Mouse (Mus musculus) heart, embryonic 12.5 days (tissue): Measurements from ENCODE around the gene Wdr5b. TPM values are rescaled to one million over a fixed set of nuclear protein-coding genes. Genes with fewer than 3 reads are reported as not detected.
"Not testable (repeated sequence)": the region's sequence is repeated elsewhere in the genome, so short reads cannot be mapped to it uniquely, and the experiment has no call there.

Experiments
- ATAC-seq: fragments of 200-750 bp; cut with Nextera tagmentation; 2 replicates; pipeline ENCODE4 v1.8.0; 2017; ENCODE audit warnings: moderate TSS enrichment, moderate library complexity; ENCODE audit not compliant: insufficient number of reproducible peaks, low FRiP score
- H3K27ac ChIP-seq: fragments of 300-500 bp; sonication (generic); 2 replicates; pipeline ENCODE4 v1.5.1; 2016; ENCODE audit warnings: mild to moderate bottlenecking, moderate library complexity; ENCODE audit not compliant: poor library complexity, severe bottlenecking
- H3K27me3 ChIP-seq: fragments of 300-500 bp; sonication (generic); replicated peaks from 2 replicates; pipeline ENCODE4 v1.6.1; 2016; ENCODE audit warnings: mild to moderate bottlenecking, moderate library complexity
- H3K36me3 ChIP-seq: fragments of 300-500 bp; sonication (generic); 2 replicates; pipeline ENCODE4 v1.6.1; 2016; ENCODE audit warnings: mild to moderate bottlenecking, moderate library complexity
- H3K4me1 ChIP-seq: fragments of 300-500 bp; sonication (generic); replicated peaks from 2 replicates; pipeline ENCODE4 v1.6.1; 2016; ENCODE audit warnings: mild to moderate bottlenecking
- H3K4me2 ChIP-seq: fragments of 300-500 bp; sonication (generic); 2 replicates; pipeline ENCODE4 v1.6.1; 2016; ENCODE audit warnings: mild to moderate bottlenecking, moderate library complexity
- H3K4me3 ChIP-seq: fragments of 300-500 bp; sonication (generic); 2 replicates; pipeline ENCODE4 v1.5.1; 2016; ENCODE audit warnings: mild to moderate bottlenecking
- H3K9ac ChIP-seq: fragments of 300-500 bp; sonication (generic); 2 replicates; pipeline ENCODE4 v1.6.1; 2016; ENCODE audit warnings: mild to moderate bottlenecking, moderate library complexity
- H3K9me3 ChIP-seq: fragments of 300-500 bp; sonication (generic); replicated peaks from 2 replicates; pipeline ENCODE4 v1.6.1; 2016; ENCODE audit warnings: mild to moderate bottlenecking, moderate library complexity
- WGBS: fragments of 180-500 bp; shearing (Covaris S2); methylation state at CpG from one replicate; pipeline ENCODE4 v1.1.7; 2016; 5-methylcytosine and 5-hydroxymethylcytosine counted together
- polyA plus RNA-seq: library from polyadenylated mRNA; unstranded; fragments of >200 nt; fragmentation: Nextera tagmentation; extraction: Ambion mirVana; gene quantifications from 2 replicates; pipeline ENCODE4 v1.2.1, GENCODE M21; 2016

The Wdr5b gene
- 6.2 and 6.3 TPM in 2 replicates for polyA plus RNA-seq

DNA sequence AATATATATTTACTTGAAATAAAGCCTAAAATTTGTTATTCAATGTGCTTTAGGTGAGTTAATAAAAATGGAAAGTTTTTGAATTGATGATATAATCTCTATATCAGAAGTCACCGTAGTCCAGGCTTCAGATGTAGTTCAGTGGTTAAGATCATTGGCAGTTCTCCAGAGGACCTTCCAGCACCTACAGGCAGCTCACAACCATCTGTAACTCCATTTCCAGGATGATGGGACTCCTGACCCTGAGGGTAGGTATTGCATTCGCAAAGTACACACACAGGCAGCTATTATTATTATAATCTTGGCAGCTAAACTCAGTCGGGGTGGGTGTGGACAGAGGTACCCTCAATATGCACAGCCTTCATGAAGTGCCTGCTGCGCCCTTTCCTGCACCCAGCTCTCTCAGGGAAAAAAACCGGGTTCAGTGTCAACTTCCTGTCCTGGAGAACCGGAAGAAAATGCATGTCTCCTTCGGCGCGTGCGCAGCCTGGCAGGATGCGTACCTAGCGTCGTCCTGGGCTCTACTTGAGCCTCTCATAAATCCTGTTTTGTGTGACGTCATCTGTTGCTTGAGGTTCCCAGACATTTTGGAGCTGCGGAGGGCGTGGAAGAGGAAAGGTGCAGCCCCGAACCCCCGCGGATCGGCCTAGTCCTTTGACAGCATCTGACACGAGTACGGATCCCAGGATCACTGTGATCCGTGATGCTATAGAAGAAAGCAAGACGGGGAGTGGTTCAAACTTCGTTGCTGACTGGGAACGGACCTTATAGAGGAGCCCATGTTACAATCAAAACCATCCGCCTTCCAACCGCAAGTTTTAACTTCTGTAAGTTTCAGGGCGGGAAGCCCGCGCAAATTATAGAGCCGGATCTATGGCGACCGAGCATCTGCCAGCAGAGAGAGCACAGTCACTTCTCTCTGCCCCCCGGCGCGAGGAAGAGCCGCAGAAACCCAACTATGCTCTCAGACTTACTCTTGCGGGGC lies at the start of gene Wdr5b:
Gene Wdr5b (plus strand): TSS at position 551 of the 985 bp plus-strand sequence.
- H3K27me3 ChIP-seq: no peaks in the 10 kb centered on the region
- peak within 1 kb of the TSS; percentile 77 for H3K4me3 ChIP-seq
- peak; percentile 90 for ATAC-seq
- peaks cover 36% of the 10 kb centered on the region for H3K36me3 ChIP-seq
- peak within 1 kb of the TSS; percentile 83 for H3K9ac ChIP-seq
- peak within 1 kb of the TSS; percentile 83 for H3K4me2 ChIP-seq
- H3K9me3 ChIP-seq: no peaks in the 10 kb centered on the region
- H3K27ac ChIP-seq: peak within 1 kb of the TSS; percentile 92
- 2% methylated on average over 39 of the region's 39 CpGs for WGBS
- peaks cover 29% of the 10 kb centered on the region for H3K4me1 ChIP-seq

DNA sequence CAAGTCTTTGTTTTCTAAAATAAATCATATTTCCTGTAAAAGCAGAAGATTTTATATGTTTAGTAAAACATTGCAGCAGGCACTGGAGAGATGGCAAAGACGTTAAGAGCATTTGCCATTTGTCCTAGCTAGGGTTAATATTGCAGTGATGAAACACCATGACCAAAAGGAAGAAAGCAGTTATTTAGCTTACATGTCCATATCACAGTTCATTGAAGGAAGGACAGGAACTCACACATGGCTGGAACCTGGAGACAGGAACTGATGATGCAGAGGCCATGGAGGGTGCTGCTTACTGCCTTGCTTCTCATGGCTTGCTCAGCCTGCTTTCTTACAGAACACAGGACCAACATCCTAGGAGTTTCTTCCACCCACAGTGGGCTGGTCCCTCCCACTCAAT lies 48.6 kb upstream of the Wdr5b start:
- H3K36me3 ChIP-seq: no peaks in the 10 kb centered on the region
- no peak overlapping the region for H3K27ac ChIP-seq
- no peak for ATAC-seq
- H3K4me1 ChIP-seq: no peaks in the 10 kb centered on the region; the same call in 1 of the 2 replicates
- 68% methylated on average over 1 of the region's 1 CpGs for WGBS
- no peak overlapping the region for H3K4me2 ChIP-seq
- H3K27me3 ChIP-seq: no peaks in the 10 kb centered on the region
- H3K9me3 ChIP-seq: no peaks in the 10 kb centered on the region
- H3K9ac ChIP-seq: no peak overlapping the region
- H3K4me3 ChIP-seq: no peak overlapping the region

DNA sequence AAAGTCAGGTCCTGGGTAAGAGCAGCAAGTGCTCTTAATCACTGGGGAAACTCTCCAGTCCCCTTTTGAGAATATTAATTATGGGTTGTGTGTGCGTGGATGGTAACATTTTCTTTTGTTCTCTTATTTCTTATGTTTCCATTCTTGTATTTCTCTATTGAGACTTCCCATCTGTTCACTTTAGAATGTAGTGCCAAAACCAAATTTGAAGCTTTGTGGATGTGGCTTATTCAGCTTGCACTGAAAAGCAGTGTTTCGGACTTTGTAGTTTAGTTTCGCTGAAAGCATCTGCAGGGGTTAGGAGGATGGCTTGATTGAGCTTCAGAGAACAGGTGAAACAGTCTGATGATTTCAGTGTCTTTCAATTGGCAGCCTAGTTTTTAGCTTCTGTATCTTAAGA lies 47.7 kb upstream of the Wdr5b start:
- WGBS: 91% methylated on average over 3 of the region's 3 CpGs
- no peak overlapping the region for H3K4me2 ChIP-seq

DNA sequence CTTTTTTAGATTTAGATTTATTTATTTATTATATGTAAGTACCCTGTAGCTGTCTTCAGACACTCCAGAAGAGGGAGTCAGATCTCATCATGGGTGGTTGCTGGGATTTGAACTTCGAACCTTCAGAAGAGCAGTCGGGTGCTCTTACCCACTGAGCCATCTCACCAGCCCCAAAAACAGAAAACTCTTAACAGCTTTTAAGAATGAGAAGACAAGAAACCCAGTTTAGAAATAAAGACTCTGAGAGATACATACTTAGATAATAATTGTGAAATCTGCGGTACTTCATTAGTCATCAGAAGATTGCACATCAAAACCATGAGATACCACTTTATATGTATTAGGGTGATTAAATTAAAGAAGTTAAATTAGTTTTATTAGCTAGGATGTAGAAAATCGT lies 42.1 kb upstream of the Wdr5b start:
- H3K36me3 ChIP-seq: peaks cover 16% of the 10 kb centered on the region
- H3K9me3 ChIP-seq, H3K9ac ChIP-seq, H3K27ac ChIP-seq, H3K4me2 ChIP-seq, H3K4me3 ChIP-seq, H3K27me3 ChIP-seq, H3K4me1 ChIP-seq, ATAC-seq: not testable (repeated sequence)
- WGBS: 94% methylated on average over 4 of the region's 4 CpGs

More for the DNA sequence above, 47.7 kb upstream of the Wdr5b start:
- no peaks in the 10 kb centered on the region for H3K9me3 ChIP-seq
- no peak for ATAC-seq
- no peak overlapping the region for H3K9ac ChIP-seq
- no peaks in the 10 kb centered on the region for H3K27me3 ChIP-seq
- no peak overlapping the region for H3K27ac ChIP-seq
- no peaks in the 10 kb centered on the region; the same call in 1 of the 2 replicates for H3K4me1 ChIP-seq
- no peak overlapping the region for H3K4me3 ChIP-seq
- no peaks in the 10 kb centered on the region for H3K36me3 ChIP-seq

DNA sequence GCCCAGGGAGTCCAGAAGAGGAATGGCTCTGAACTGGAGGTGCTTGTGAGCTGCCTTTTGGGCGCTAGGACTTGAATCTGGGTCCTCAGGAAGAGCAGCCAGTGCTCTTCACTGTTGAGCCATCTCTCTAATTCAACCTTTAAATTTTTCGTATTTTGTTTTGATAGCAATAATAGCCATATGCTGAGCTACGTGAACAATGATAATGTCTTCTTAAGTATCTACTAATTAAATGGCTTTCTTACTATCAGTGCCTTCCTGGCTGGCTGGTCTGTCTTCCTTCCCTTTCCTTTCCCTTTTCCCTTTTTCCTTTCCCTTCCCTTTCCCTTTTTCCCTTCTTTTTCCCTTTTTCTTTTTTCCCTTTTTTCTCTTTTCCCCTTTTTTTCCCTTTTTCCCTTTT lies 32.6 kb upstream of the Wdr5b start:
- no peak overlapping the region for H3K9ac ChIP-seq
- no peaks in the 10 kb centered on the region for H3K27me3 ChIP-seq
- H3K4me2 ChIP-seq: no peak overlapping the region
- H3K9me3 ChIP-seq: no peaks in the 10 kb centered on the region
- 88% methylated on average over 3 of the region's 3 CpGs for WGBS
- no peak for ATAC-seq
- peaks cover 24% of the 10 kb centered on the region for H3K36me3 ChIP-seq
- H3K27ac ChIP-seq: no peak overlapping the region
- H3K4me1 ChIP-seq: no peaks in the 10 kb centered on the region
- H3K4me3 ChIP-seq: no peak overlapping the region

DNA sequence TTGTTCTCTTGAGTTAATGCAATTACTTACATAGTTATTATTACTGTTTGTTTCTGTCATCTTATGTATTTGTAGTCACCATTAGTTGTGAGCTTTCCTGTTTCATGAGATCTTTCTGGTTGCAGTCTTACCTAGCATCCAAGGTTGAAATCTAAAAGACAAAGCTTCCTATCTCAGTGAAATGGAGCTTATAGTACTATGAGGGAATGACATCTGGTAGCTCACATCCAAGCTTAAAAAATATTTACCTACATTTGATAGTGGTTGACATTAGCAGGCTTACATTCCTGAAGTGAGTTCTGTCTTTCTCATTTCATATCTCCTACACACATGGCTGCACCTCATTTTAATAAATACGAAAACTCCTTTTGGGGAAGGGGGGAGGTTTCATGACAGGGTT lies 24.7 kb upstream of the Wdr5b start:
- Histone ChIP-seq H3K9me3 (no peaks in the 10 kb centered on the region), H3K4me3 (no peak overlapping the region), H3K4me1 (no peaks in the 10 kb centered on the region), H3K27me3 (no peaks in the 10 kb centered on the region), H3K36me3 (peaks cover 23% of the 10 kb centered on the region), H3K4me2 (no peak overlapping the region), H3K27ac (no peak overlapping the region), H3K9ac (no peak overlapping the region)
- 90% methylated on average over 1 of the region's 1 CpGs for WGBS
- no peak for ATAC-seq

DNA sequence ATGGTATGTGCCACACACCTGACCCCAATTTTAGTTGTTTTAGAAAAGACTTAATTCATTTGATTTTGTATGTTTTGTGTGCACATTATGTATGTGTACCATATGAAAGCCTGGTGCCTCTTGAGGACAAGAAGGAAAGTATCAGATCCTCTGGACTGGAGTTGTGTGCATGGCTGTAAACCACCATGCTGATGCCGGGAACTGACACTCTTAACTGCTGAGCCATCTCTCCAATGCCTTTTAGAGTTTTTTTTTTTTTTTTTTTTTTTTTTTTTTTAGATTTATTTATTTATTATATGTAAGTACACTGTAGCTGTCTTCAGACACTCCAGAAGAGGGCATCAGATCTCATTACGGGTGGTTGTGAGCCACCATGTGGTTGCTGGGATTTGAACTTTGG lies 12.9 kb upstream of the Wdr5b start:
- not testable (repeated sequence) for H3K27me3 ChIP-seq, H3K4me2 ChIP-seq, H3K4me3 ChIP-seq, H3K9me3 ChIP-seq, H3K4me1 ChIP-seq, H3K9ac ChIP-seq, ATAC-seq, H3K27ac ChIP-seq
- peaks cover 36% of the 10 kb centered on the region for H3K36me3 ChIP-seq
- 90% methylated on average over 2 of the region's 2 CpGs for WGBS

DNA sequence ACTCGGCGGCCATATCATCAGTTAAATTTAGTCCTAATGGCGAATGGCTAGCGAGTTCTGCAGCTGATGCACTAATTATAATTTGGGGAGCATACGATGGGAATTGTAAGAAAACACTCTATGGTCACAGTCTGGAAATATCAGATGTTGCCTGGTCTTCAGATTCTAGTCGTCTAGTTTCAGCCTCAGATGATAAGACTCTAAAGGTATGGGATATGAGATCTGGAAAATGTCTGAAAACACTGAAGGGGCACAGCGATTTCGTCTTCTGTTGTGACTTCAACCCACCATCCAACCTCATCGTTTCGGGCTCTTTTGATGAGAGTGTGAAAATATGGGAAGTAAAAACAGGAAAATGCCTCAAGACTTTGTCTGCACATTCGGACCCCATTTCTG lies 633 bp downstream of the Wdr5b start:
- ATAC-seq: no peak
- H3K36me3 ChIP-seq: peaks cover 41% of the 10 kb centered on the region
- 21% methylated on average over 11 of the region's 11 CpGs for WGBS

DNA sequence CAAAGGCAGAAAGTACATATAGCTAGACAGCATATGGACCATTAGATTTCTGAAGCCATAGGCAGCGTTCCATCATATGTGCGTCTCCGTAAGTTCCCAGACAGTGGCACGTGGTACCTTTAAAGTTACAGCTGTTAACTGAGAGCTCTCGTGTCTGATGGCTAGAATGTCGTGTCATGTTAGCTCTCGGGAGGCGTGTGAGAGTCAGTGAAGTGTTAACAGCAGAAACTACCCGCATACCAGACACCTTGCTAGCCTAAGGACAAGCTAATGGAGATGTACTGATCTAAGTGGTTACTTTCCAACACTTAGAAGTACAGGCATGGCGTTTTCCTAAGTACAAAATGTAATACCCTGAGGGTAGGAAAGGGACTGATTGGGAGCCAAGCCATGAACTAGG lies 2.1 kb downstream of the Wdr5b start:
- 49% methylated on average over 10 of the region's 10 CpGs for WGBS
- H3K4me1 ChIP-seq: peaks cover 29% of the 10 kb centered on the region

More for the DNA sequence above, 633 bp downstream of the Wdr5b start:
- Histone ChIP-seq H3K4me2 (peak overlapping the region; percentile 83), H3K27ac (peak overlapping the region; percentile 92), H3K27me3 (no peaks in the 10 kb centered on the region), H3K9me3 (no peaks in the 10 kb centered on the region), H3K9ac (peak overlapping the region; percentile 83), H3K4me3 (peak overlapping the region; percentile 77), H3K4me1 (peaks cover 29% of the 10 kb centered on the region)

DNA sequence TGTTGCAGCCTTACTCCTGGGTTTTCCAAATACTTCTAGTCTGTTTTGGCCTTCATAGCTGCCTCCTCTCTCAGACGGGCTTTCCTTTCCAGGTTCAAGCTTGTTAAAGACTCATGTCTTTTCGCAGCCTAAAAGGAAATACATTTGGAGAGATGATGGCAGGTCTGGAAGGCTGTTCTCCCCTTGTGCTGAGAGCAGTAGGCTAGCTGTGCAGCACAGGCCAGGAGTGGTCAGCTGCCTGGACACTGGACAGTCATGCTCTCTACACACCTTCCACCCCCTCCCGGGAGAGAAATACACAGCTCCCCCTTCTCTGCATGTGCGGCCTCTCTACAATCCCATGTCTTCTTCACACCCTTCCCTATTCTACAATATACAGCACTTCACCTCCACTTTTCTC lies 3.0 kb downstream of the Wdr5b start:
- no peaks in the 10 kb centered on the region for H3K27me3 ChIP-seq
- H3K4me2 ChIP-seq: no peak overlapping the region
- no peak overlapping the region for H3K4me3 ChIP-seq
- no peak overlapping the region for H3K27ac ChIP-seq
- H3K9ac ChIP-seq: no peak overlapping the region
- no peaks in the 10 kb centered on the region for H3K9me3 ChIP-seq
- ATAC-seq: no peak
- WGBS: 88% methylated on average over 4 of the region's 4 CpGs
- peaks cover 29% of the 10 kb centered on the region for H3K4me1 ChIP-seq
- H3K36me3 ChIP-seq: peaks cover 60% of the 10 kb centered on the region

More for the DNA sequence above, 2.1 kb downstream of the Wdr5b start:
- ATAC-seq: no peak
- Histone ChIP-seq H3K9me3 (no peaks in the 10 kb centered on the region), H3K9ac (no peak overlapping the region), H3K27me3 (no peaks in the 10 kb centered on the region), H3K4me3 (no peak overlapping the region), H3K36me3 (peaks cover 51% of the 10 kb centered on the region), H3K4me2 (no peak overlapping the region), H3K27ac (peak overlapping the region; percentile 34; the same call in 1 of the 2 replicates)

DNA sequence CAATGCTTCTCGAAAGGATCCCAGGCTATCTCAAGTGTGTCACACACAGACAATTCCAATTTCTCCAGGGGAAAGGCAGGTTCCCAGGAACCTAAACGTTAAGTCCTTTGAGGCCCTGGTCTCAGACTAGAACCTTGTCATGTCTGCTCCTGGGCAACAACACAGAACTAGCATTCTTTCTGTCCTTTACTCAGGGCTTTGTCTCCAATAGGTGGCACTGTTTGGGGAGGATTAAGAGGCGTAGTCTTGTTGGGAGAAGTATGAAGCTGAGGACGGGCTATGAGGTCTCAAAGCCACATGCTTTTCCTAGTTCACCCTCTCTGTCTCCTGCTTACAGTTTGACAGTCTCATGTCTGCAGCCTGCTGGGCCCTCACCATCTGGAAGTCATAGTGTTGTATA lies 6.5 kb downstream of the Wdr5b start:
- Histone ChIP-seq H3K9me3 (no peaks in the 10 kb centered on the region), H3K4me2 (no peak overlapping the region), H3K27me3 (no peaks in the 10 kb centered on the region), H3K4me3 (no peak overlapping the region), H3K36me3 (peaks cover 93% of the 10 kb centered on the region), H3K4me1 (peaks cover 20% of the 10 kb centered on the region), H3K9ac (no peak overlapping the region), H3K27ac (no peak overlapping the region)
- no peak for ATAC-seq
- WGBS: 88% methylated on average over 4 of the region's 4 CpGs
